Mouse (Mus musculus): ENCODE measurements at regions not wholly inside any gene's neighbourhood (a gene's known extent, or its start where the extent isn't known, plus 50 kb on each side); places are given as distances from the start of the nearest gene placed in this dataset.

GRCm38 (mm10) chr2:15144781-15145180 lies 89.9 kb upstream of the Nsun6 start:
- Histone ChIP-seq H3K9ac (ENCODE audit: control insufficient read depth, low read depth, low read length, poor library complexity, severe bottlenecking) (no peak overlapping the region), H3K79me2 (ENCODE audit: control insufficient read depth, insufficient read depth, low read length, poor library complexity) (no peaks in the 10 kb centered on the region), H3K4me3 (ENCODE audit: control insufficient read depth in 1 of 2, insufficient read depth in 1 of 2, low read depth in 2 of 2, low read length in 2 of 2) (no peak overlapping the region), H3K36me3 (ENCODE audit: control insufficient read depth in 1 of 2, insufficient read depth in 2 of 2, low read length in 2 of 2) (peaks cover 0 to 5% of the 10 kb centered on the region in 2 experiments; a peak in 1 of 4 replicates), H3K27ac (ENCODE audit: control insufficient read depth, low read depth, low read length) (no peak overlapping the region), H3K27me3 (ENCODE audit: control insufficient read depth in 1 of 2, insufficient read depth in 2 of 2, low read length in 2 of 2) (no peaks in the 10 kb centered on the region), H3K4me1 (ENCODE audit: control insufficient read depth in 1 of 2, insufficient read depth in 2 of 2, low read length in 2 of 2) (no peaks in the 10 kb centered on the region), H3K9me3 (replicated peaks; ENCODE audit: insufficient read depth, low read length) (no peaks in the 10 kb centered on the region)
- no peak for DNase-seq (ENCODE audit: low read depth, low spot score)
- TF ChIP-seq POLR2AphosphoS5 (IDR thresholded peaks at IDR 0.05; ENCODE audit: borderline replicate concordance, low read depth, low read length) (no peak), KAT2A (conservative IDR thresholded peaks at IDR 0.05; ENCODE audit: low read depth, low read length) (no peak), EP300 (IDR thresholded peaks at IDR 0.05; ENCODE audit: low read depth in 1 of 2, low read length in 2 of 2) (no peak), JUND (IDR thresholded peaks at IDR 0.05; ENCODE audit: low read depth, low read length) (no peak), MAX (IDR thresholded peaks at IDR 0.05; ENCODE audit: low read length) (no peak), TAL1 (IDR thresholded peaks at IDR 0.05; ENCODE audit: low read length) (no peak), USF1 (IDR thresholded peaks at IDR 0.05; ENCODE audit: low read depth, low read length) (no peak), POLR2AphosphoS2 (IDR thresholded peaks at IDR 0.05; ENCODE audit: low read length) (no peak), ZMIZ1 (IDR thresholded peaks at IDR 0.05; ENCODE audit: low read depth, low read length) (no peak), ETS1 (IDR thresholded peaks at IDR 0.05; ENCODE audit: low read depth, low read length) (no peak), ZNF384 (IDR thresholded peaks at IDR 0.05; ENCODE audit: low read depth, low read length) (no peak), CTCF (IDR thresholded peaks at IDR 0.05 in 2 of 3, conservative IDR thresholded peaks at IDR 0.05 in 1 of 3; ENCODE audit: control insufficient read depth in 1 of 3, insufficient read depth in 1 of 3, low read depth in 2 of 3, low read length in 3 of 3, poor library complexity in 1 of 3, severe bottlenecking in 1 of 3) (no peak), MYB (IDR thresholded peaks at IDR 0.05; ENCODE audit: low read depth, low read length) (no peak), GATA1 (IDR thresholded peaks at IDR 0.05; ENCODE audit: low read depth, low read length) (no peak), USF2 (IDR thresholded peaks at IDR 0.05; ENCODE audit: borderline replicate concordance in 1 of 2, insufficient read depth in 1 of 2, low read depth in 1 of 2, low read length in 2 of 2) (no peak), SIN3A (IDR thresholded peaks at IDR 0.05; ENCODE audit: low read length) (no peak)

- Histone ChIP-seq H3K4me1 (ENCODE audit: control insufficient read depth in 1 of 2, insufficient read depth in 2 of 2, low read length in 2 of 2) (no peaks in the 10 kb centered on the region), H3K36me3 (ENCODE audit: control insufficient read depth in 1 of 2, insufficient read depth in 2 of 2, low read length in 2 of 2) (no peaks in the 10 kb centered on the region), H3K27ac (ENCODE audit: control insufficient read depth, low read depth, low read length) (no peak overlapping the region), H3K4me3 (ENCODE audit: control insufficient read depth in 1 of 2, insufficient read depth in 1 of 2, low read depth in 2 of 2, low read length in 2 of 2) (no peak overlapping the region), H3K9me3 (replicated peaks; ENCODE audit: insufficient read depth, low read length) (no peaks in the 10 kb centered on the region), H3K27me3 (ENCODE audit: control insufficient read depth in 1 of 2, insufficient read depth in 2 of 2, low read length in 2 of 2) (no peaks in the 10 kb centered on the region), H3K79me2 (ENCODE audit: control insufficient read depth, insufficient read depth, low read length, poor library complexity) (no peaks in the 10 kb centered on the region), H3K9ac (ENCODE audit: control insufficient read depth, low read depth, low read length, poor library complexity, severe bottlenecking) (no peak overlapping the region)
- DNase-seq (ENCODE audit: low read depth, low spot score) = no peak
- TF ChIP-seq POLR2AphosphoS2 (IDR thresholded peaks at IDR 0.05; ENCODE audit: low read length) = no peak
- no peak for TF ChIP-seq TAL1 (IDR thresholded peaks at IDR 0.05; ENCODE audit: low read length)
- TF ChIP-seq MAX (IDR thresholded peaks at IDR 0.05; ENCODE audit: low read length) = no peak
- TF ChIP-seq POLR2AphosphoS5 (IDR thresholded peaks at IDR 0.05; ENCODE audit: borderline replicate concordance, low read depth, low read length) = no peak
- no peak for TF ChIP-seq RAD21 (IDR thresholded peaks at IDR 0.05; ENCODE audit: low read depth, low read length)
- TF ChIP-seq E2F4 (IDR thresholded peaks at IDR 0.05; ENCODE audit: borderline replicate concordance, low read depth, low read length) = no peak
- TF ChIP-seq NRF1 (IDR thresholded peaks at IDR 0.05; ENCODE audit: insufficient read depth, low read depth, low read length, poor library complexity, severe bottlenecking) = no peak
- no peak for TF ChIP-seq MEF2A (IDR thresholded peaks at IDR 0.05; ENCODE audit: extremely low read depth, insufficient replicate concordance, low read depth, low read length, poor library complexity, severe bottlenecking)
- TF ChIP-seq ZKSCAN1 (IDR thresholded peaks at IDR 0.05; ENCODE audit: low read depth, low read length) = no peak
Measured at GRCm38 (mm10) chr2:15139877-15140276, 85.0 kb upstream of the Nsun6 start.

Measured in MEL (cell line).